Mouse (Mus musculus): ENCODE measurements around the gene Tpp2. TPM values are rescaled to one million over a fixed set of nuclear protein-coding genes. Genes with fewer than 3 reads are reported as not detected.

Tpp2 gene
- polyA plus RNA-seq (2014; fragmentation: Illumina TruSeq; extraction: RNeasy Lipid Tissue Mini Kit (QIAGEN cat#74804)) = 181 TPM

DNA sequence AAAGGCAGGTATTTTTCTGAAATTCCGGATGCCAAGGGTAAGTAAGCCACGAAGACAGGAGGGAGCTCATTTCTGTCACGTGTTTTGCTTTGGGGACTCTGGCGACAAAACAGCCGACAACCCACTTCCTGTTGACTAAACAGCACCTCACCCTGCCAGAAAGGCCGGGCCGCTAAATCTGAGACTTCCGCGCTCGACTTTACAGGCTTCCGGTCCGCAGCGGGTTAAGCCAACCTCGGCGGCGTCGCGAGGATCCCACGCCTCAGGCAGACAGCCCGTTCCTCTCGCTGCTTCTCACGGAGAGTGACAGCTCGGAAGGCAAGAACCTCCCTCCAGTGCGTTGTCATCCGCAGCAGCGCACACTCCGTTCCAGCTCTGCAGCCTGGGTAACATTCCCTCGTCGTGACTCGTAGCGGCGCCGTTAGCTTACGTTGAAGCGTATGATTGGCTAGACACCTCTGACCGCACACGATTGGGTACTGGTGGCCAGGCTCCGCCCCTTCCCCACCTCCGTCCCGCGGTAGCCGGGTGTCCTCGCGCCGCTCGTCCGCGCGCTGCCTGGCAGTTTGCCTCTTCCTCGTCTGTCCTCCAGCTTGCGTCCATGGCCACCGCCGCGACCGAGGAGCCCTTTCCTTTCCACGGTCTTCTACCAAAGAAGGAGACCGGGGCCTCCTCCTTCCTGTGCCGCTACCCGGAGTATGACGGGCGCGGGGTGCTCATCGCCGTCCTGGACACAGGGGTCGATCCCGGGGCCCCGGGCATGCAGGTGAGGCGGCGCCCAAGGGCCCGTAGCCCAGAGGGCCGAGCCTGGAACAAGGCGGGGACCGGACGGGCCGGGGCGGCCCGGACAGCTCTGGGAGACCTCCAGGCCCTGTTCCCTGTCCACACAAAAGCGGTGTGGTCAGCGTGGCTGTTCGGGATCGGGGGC, at the start of gene Tpp2:
TSS of gene Tpp2 (plus strand) at position 160 of the 928 bp plus-strand sequence.

DNA sequence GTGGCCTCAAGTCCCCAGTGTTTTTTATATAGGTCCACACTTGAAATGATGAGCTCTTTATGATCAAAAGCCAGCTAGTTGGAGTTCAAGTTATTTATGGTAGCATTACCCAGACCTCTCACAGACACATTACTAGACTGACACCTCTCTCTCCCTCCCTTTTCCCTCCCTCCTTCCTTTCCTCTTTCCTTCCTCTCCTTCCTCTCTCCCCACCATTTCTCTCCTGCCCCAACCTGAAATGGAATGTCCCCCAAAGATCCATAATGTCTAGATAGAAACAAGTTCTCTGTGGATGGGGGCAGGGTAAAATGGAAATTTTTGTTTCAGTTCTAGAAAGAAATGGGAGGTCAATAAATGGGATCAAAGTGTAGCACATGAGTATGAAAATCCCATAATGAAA, 86.5 kb downstream of the Tpp2 start, which contains the start of gene Mettl21c:
TSS of gene Mettl21c (minus strand) at position 101 of the 400 bp plus-strand sequence.

Other genes starting within 250 kb of the Tpp2 start
- gene 1500015O10Rik, start 203.0 kb upstream of the Tpp2 start, polyA plus RNA-seq (2014; fragmentation: Illumina TruSeq; extraction: RNeasy Lipid Tissue Mini Kit (QIAGEN cat#74804)) = 16.8 TPM
- gene Uxs1, start 105.8 kb upstream of the Tpp2 start, polyA plus RNA-seq (2014; fragmentation: Illumina TruSeq; extraction: RNeasy Lipid Tissue Mini Kit (QIAGEN cat#74804)) = 135 TPM
- gene Mettl21c, start 86.4 kb downstream of the Tpp2 start, polyA plus RNA-seq (2014; fragmentation: Illumina TruSeq; extraction: RNeasy Lipid Tissue Mini Kit (QIAGEN cat#74804)) = 4.0 TPM
- gene Gm8251, start 128.3 kb downstream of the Tpp2 start, polyA plus RNA-seq (2014; fragmentation: Illumina TruSeq; extraction: RNeasy Lipid Tissue Mini Kit (QIAGEN cat#74804)) = 0.11 TPM
- 123 TPM for gene Tex30, start 168.8 kb downstream of the Tpp2 start, polyA plus RNA-seq (2014; fragmentation: Illumina TruSeq; extraction: RNeasy Lipid Tissue Mini Kit (QIAGEN cat#74804))
- gene Kdelc1, start 185.2 kb downstream of the Tpp2 start, polyA plus RNA-seq (2014; fragmentation: Illumina TruSeq; extraction: RNeasy Lipid Tissue Mini Kit (QIAGEN cat#74804)) = 63.9 TPM
- 75.6 TPM for gene Bivm, start 185.3 kb downstream of the Tpp2 start, polyA plus RNA-seq (2014; fragmentation: Illumina TruSeq; extraction: RNeasy Lipid Tissue Mini Kit (QIAGEN cat#74804))
- gene Ercc5, start 214.1 kb downstream of the Tpp2 start, polyA plus RNA-seq (2014; fragmentation: Illumina TruSeq; extraction: RNeasy Lipid Tissue Mini Kit (QIAGEN cat#74804)) = 37.3 TPM

Measured in ovary, adult 10 weeks (tissue).